Mouse (Mus musculus) C2C12 (cell line): ENCODE data around the gene Ang. TPM values are rescaled to one million over a fixed set of nuclear protein-coding genes. Genes with fewer than 3 reads are reported as not detected.

Source experiments
- H3K27me3 ChIP-seq: one replicate; pipeline ENCODE4 v1.6.1; 2011; ENCODE audit not compliant: control insufficient read depth, insufficient read depth, insufficient read length
- H3K36me3 ChIP-seq: one replicate; pipeline ENCODE4 v1.6.1; 2011; ENCODE audit not compliant: control insufficient read depth, insufficient read depth
- H3K4me3 ChIP-seq: one replicate; pipeline ENCODE4 v1.5.1; 2011; ENCODE audit warnings: mild to moderate bottlenecking, control low read depth; ENCODE audit not compliant: poor library complexity, insufficient read depth, severe bottlenecking
- H3K79me2 ChIP-seq: one replicate; pipeline ENCODE4 v1.6.1; 2011; ENCODE audit not compliant: control insufficient read depth, insufficient read depth
- H3K79me3 ChIP-seq: one replicate; pipeline ENCODE4 v1.6.1; 2011; ENCODE audit warnings: low read depth, control low read depth
- H3ac ChIP-seq: one replicate; pipeline ENCODE3; 2011; ENCODE audit warnings: low read depth; ENCODE audit not compliant: control insufficient read depth, insufficient read length
- CEBPB ChIP-seq: IDR thresholded peaks from one replicate; pipeline ENCODE4 v1.6.1; 2011; ENCODE audit warnings: low read depth, mild to moderate bottlenecking, control low read depth, moderate library complexity
- CTCF ChIP-seq: IDR thresholded peaks from one replicate; pipeline ENCODE4 v1.5.1; 2011; ENCODE audit not compliant: control insufficient read depth, insufficient read depth, insufficient read length
- FOSL1 ChIP-seq: IDR thresholded peaks from one replicate; pipeline ENCODE4 v1.8.0; 2011; ENCODE audit warnings: mild to moderate bottlenecking, low read length; ENCODE audit not compliant: poor library complexity, insufficient read depth, severe bottlenecking
- MAX ChIP-seq: IDR thresholded peaks from one replicate; pipeline ENCODE4 v1.6.1; 2011; ENCODE audit warnings: mild to moderate bottlenecking, control low read depth
- MYOD1 ChIP-seq: IDR thresholded peaks from one replicate; pipeline ENCODE4 v1.6.1; 2011; ENCODE audit warnings: low read depth; ENCODE audit not compliant: control insufficient read depth, insufficient read length
- MYOG ChIP-seq: IDR thresholded peaks from one replicate; pipeline ENCODE4 v1.6.1; 2011; ENCODE audit not compliant: control insufficient read depth, insufficient read length; ENCODE audit errors: extremely low read depth
- USF1 ChIP-seq: IDR thresholded peaks from one replicate; pipeline ENCODE4 v1.6.1; 2011; ENCODE audit warnings: low read depth, mild to moderate bottlenecking, control low read depth, moderate library complexity
- polyA plus RNA-seq: library from polyadenylated mRNA; unstranded; fragments of >200 nt; fragmentation: generic; extraction: Trizol; gene quantifications from one replicate; pipeline ENCODE4 v1.2.1, GENCODE M21; 2012; ENCODE audit warnings: missing spikeins

The Ang gene
- polyA plus RNA-seq, 1 experiment = 0.92 TPM

DNA sequence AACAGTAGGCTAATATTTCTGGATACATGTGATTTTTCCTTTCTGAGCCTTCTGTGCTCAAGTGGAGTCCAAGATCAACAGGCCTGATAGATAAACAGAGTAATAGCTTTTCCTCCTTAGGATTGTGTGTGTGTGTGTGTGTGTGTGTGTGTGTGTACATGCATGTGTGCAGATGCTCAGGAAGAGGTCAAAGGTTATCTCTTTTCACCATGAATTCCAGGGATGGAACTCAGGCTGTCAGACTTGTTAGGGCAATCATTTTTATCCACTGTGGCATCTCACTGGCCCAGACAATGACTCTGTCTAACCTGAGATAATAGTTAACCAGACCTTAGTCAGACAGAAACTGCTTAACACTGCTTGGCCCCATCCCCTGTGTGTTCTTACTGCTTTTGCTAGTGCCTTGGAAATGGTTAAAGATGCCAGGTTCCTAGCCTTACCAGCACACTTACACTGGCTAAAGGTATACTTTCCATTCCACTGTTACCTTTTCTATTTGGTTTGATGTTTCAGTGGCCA lies 15.6 kb downstream of the Ang start:
- TF ChIP-seq FOSL1 (no peak), MAX (no peak), CTCF (no peak), CEBPB (no peak), MYOD1 (no peak), MYOG (no peak)
- Histone ChIP-seq H3K79me3 (no peaks in the 10 kb centered on the region), H3K27me3 (no peaks in the 10 kb centered on the region), H3K79me2 (no peaks in the 10 kb centered on the region), H3ac (no peak overlapping the region), H3K36me3 (no peaks in the 10 kb centered on the region), H3K4me3 (no peak overlapping the region)

DNA sequence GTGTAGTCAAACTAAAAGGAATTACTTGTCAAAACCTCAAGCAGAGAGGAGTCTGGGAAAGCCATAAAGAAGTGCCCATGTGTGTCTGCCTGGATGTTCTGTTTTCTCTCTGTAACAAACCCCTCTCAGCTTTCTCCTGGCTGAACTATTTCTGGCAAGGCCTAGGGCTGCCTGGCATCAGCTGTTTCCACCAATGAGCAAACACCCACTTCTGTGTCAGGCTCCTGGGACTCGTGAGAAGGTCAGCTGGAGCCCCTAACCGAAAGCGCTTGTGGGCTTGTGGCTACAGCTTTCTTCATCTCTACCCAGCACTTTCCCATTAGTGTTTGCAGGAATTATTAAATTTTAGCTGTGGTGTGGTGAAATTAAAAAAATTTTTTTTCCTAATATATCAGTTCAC lies 21.0 kb downstream of the Ang start:
- Histone ChIP-seq H3K79me3 (no peaks in the 10 kb centered on the region), H3ac (no peak overlapping the region), H3K79me2 (no peaks in the 10 kb centered on the region), H3K4me3 (no peak overlapping the region), H3K36me3 (no peaks in the 10 kb centered on the region), H3K27me3 (no peaks in the 10 kb centered on the region)
- TF ChIP-seq FOSL1 (no peak), MAX (no peak), MYOD1 (no peak), USF1 (no peak), MYOG (no peak), CTCF (no peak), CEBPB (no peak)

DNA sequence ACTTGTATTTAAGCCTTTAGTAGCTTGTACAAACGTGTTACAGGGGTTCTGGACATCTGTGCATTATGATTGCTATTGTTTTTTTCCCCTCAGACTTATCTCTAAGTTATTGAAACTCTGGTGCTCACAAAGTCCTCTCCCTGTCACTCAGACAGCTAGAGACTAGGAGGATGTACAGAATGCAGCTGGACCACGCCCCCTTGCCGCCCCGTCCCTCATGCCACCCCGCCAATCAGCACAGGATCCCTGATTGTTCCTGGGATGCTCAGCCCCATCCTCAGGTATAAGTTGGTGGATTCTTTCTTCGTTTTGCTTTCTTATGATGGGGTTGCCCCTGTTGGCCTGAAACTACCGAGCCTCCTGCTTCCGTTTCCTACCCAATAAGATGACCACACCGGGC lies 22.5 kb downstream of the Ang start:
- Histone ChIP-seq H3K27me3 (no peaks in the 10 kb centered on the region), H3K79me2 (no peaks in the 10 kb centered on the region), H3K36me3 (no peaks in the 10 kb centered on the region), H3ac (no peak overlapping the region), H3K4me3 (no peak overlapping the region), H3K79me3 (no peaks in the 10 kb centered on the region)
- TF ChIP-seq USF1 = no peak
- no peak for TF ChIP-seq CEBPB
- TF ChIP-seq CTCF = no peak
- no peak for TF ChIP-seq MYOD1
- no peak for TF ChIP-seq FOSL1
- no peak for TF ChIP-seq MYOG
- no peak for TF ChIP-seq MAX

DNA sequence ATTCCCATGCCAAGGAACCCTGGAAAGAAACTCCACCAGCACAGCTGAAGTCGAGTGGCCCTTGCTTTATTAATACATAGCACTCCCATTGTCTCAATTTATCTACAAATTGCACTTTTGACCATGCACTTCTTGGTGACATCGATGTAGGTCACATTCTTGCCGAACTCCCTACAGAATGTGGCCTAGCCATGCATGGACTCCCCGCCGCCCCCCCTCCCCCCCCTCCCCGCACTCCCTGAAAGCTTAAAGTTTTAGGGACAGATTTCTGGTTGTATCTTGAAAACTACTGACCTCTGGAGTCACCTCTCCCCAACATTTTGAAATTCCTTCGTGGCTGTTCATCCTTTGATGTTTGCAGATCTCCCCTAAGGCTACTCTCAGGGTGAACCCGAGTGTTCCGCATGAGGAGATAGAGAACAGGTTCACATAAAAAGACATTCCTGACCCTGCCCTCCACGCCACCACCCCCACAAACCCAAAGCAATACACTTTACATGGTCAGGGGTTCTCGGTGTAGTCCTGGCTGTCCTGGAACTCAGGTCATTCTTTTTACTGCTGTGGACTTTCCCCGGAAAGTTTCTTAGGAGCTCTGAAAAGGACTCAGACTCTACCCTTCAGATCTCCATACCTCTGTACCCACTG lies 23.1 kb downstream of the Ang start, which contains the start of gene Eddm3b:
Gene Eddm3b (plus strand): TSS at position 511 of the 645 bp plus-strand sequence.
- Histone ChIP-seq H3ac (no peak within 1 kb of the TSS), H3K27me3 (no peaks in the 10 kb centered on the region), H3K79me3 (no peaks in the 10 kb centered on the region), H3K79me2 (no peaks in the 10 kb centered on the region), H3K36me3 (no peaks in the 10 kb centered on the region), H3K4me3 (no peak within 1 kb of the TSS)
- TF ChIP-seq USF1 (no peak), MYOG (no peak), MAX (no peak), FOSL1 (no peak), MYOD1 (no peak), CEBPB (no peak), CTCF (no peak)

DNA sequence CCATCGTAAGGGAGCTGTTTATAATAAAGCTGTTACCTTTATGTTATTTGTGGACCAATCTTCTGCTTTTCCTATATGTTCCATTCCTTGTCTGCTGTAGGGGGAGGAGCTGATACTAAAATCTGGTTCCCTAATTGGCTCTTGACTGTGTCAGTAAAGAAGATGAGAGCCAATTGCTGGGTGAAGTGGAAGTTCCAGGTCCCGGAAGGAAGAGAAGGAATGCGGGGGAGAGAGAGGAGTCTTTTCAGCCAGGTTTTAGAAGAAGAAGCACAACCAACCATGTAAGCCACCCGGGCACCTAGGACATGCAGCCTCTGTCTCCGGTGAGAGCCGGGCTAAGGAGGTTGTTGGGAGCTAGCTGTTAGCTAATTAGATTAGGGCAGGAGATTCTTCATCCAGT lies 34.7 kb downstream of the Ang start:
- no peaks in the 10 kb centered on the region for H3K79me3 ChIP-seq

DNA sequence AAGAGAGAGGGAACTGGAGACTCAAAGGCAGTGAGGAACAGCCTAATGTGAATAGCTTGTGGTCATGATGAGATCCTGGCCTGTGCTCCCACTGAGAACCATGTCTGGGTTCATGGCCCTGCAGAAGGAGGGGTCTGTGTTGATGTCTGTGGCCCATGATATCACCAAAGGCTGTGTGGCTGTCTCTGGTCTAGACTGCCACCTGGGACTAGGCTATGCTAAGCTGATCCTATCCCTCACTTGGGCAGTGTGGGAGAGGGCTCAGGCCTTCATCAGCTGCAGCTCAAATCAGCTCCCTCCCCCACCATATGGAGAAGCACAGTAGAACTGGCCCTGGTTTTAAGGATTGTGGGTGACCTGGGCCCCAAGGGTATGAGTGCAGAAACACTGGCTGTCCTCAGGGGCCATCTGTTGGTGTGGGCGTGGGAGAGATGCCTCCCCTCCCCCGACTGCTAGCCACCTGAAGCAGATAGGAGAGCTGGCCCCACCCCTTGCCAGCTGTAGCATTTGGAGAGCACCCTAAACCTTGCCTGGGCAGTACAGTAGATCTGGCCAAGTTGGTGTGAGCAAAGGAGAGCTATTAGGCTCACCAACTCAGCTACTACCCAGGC lies 36.8 kb downstream of the Ang start:
- H3K79me3 ChIP-seq = no peaks in the 10 kb centered on the region
- H3K4me3 ChIP-seq = no peak overlapping the region

More for the DNA sequence above, 34.7 kb downstream of the Ang start:
- H3ac ChIP-seq = no peak overlapping the region
- no peaks in the 10 kb centered on the region for H3K79me2 ChIP-seq
- no peaks in the 10 kb centered on the region for H3K36me3 ChIP-seq
- peaks cover 11% of the 10 kb centered on the region for H3K27me3 ChIP-seq
- no peak overlapping the region for H3K4me3 ChIP-seq
- TF ChIP-seq FOSL1 = no peak

More for the DNA sequence above, 36.8 kb downstream of the Ang start:
- TF ChIP-seq CTCF (no peak), MYOD1 (no peak), MYOG (no peak), MAX (no peak), FOSL1 (no peak), USF1 (no peak), CEBPB (no peak)
- Histone ChIP-seq H3K27me3 (peaks cover 11% of the 10 kb centered on the region), H3K36me3 (no peaks in the 10 kb centered on the region), H3ac (no peak overlapping the region), H3K79me2 (no peaks in the 10 kb centered on the region)
